Mouse (Mus musculus): ENCODE measurements around the gene Csf3r.

DNA sequence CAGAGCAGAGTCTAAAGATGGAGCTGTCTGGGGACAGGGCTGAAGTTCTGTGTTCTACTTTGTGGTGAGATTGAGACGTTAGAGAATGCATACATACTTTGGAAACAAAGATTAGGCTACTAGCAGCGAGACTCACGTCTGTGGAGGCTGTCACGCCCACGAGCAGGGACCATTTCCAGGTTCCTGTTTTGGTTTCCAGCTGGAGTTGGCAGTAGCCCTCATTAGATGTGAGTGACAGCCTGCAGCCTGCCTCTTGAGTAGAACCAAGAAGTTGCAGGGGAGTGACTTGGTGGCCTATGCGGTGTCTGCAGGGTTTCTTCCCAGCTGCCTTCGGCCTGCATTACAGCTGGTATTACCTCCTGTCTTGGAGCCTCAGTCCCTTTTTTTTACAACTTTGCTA is 27.3 kb downstream of the Csf3r start:
- TF ChIP-seq CTCF (IDR thresholded peaks at IDR 0.05; ENCODE audit: low read depth), result no peak
- no peak for TF ChIP-seq EP300 (optimal IDR thresholded peaks at IDR 0.05)
